Mouse (Mus musculus): ENCODE results near the gene Kcnq1.

DNA sequence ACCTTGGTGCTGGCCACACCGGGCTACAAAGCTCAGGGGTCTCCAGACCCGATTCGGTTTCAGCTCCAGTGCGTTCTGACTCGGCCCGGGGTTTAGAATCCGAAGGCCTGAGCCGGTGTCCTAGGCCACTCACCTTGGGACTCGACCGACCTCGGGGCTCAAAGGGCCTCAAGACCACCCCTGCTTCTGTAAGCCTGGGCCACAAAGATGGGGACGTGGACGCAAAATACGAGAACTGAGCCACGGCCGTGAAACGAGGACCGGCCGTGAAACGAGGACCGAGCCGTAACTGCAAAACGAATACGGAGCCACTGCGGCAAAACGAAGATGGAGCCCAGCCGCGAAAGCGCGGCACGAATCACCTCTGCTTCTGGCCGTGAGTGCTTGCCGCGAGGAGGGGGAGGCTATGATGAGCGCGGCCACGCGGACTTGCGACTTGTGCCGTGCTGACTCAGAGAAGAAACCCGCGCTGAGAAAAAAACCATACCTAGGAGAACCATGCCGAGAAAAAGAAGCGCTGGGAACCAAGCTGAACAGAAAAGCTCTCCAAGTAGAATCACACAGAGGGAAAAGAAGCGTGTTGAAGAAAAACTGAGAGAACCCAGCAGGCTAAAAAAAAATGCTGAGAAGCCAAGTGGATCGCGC is 189.3 kb downstream of the Kcnq1 start:
- TF ChIP-seq CTCF (IDR thresholded peaks at IDR 0.05; ENCODE audit: low read depth) = no peak
- TF ChIP-seq EP300 (IDR thresholded peaks at IDR 0.05; ENCODE audit: low read depth) = no peak
